Comparison of ENCODE assay signal across 8 mouse cellular contexts in genomic region chr14:27622176-27622922, GRCm38 (mm10). TPM values are rescaled to one million over a fixed set of nuclear protein-coding genes. Genes with fewer than 3 reads are reported as not detected.
DNase-seq lines count a peak whose midpoint lies in the region; ATAC-seq and TF ChIP-seq lines count a peak whose summit lies in the region.

Erc2 (plus strand) TSS chr14:27622428.

- H3K4me3 ChIP-seq in forebrain, postnatal 0 days (ENCODE audit: low read depth, low read length) = peak within 1 kb of the TSS; percentile 74
- H3K4me3 ChIP-seq in lung, adult 2 months (replicated peaks; ENCODE audit: extremely low read depth, low read depth, low read length) = peak within 1 kb of the TSS; percentile 54
- H3K4me3 ChIP-seq in thymus, adult 2 months (ENCODE audit: control insufficient read depth, insufficient read depth, low read length) = no peak within 1 kb of the TSS

- intact Hi-C loops in heart, postnatal 36 days (cut with DNase I) = no loop called here

- peak; percentile 94 for ATAC-seq in forebrain, postnatal 0 days

- no peaks in the 10 kb centered on the region for H3K27me3 ChIP-seq in forebrain, postnatal 0 days (ENCODE audit: insufficient read depth, low read length)
- H3K27me3 ChIP-seq in thymus, adult 2 months (ENCODE audit: control insufficient read depth, insufficient read depth, low read length) = peaks cover 5% of the 10 kb centered on the region

- DNase-seq in Muller cell, postnatal 12 days (ENCODE audit: inconsistent ontology term) = peak; percentile 89
- DNase-seq in cerebellum, adult 18-20 months = peak; percentile 85 to 89
- DNase-seq in forebrain, postnatal 0 days = peak; percentile 90
- DNase-seq in heart, postnatal 36 days = peak; percentile 37 to 51
- DNase-seq in layer of hippocampus, adult 9-11 months = peak; percentile 82
- peak; percentile 56 for DNase-seq in lung, adult 2 months
- DNase-seq in retina, adult 2 months (ENCODE audit: low read depth, low spot score) = peak; percentile 65
- no peak for DNase-seq in thymus, adult 2 months

- peak; percentile 90 for TF ChIP-seq CTCF in forebrain, postnatal 0 days (IDR thresholded peaks at IDR 0.05; ENCODE audit: low read depth)
- no peak for TF ChIP-seq CTCF in lung, adult 2 months (IDR thresholded peaks at IDR 0.05; ENCODE audit: insufficient read depth, low read length)
- TF ChIP-seq CTCF in thymus, adult 2 months (IDR thresholded peaks at IDR 0.05; ENCODE audit: borderline replicate concordance, control insufficient read depth, extremely low read depth, insufficient read depth, low read length, poor library complexity) = no peak

- TF ChIP-seq POLR2A in lung, adult 2 months (IDR thresholded peaks at IDR 0.05; ENCODE audit: borderline replicate concordance, extremely low read depth, low read depth, low read length) = no peak
- TF ChIP-seq POLR2A in thymus, adult 2 months (IDR thresholded peaks at IDR 0.05; ENCODE audit: control insufficient read depth, extremely low read depth, insufficient read depth, low read length, poor library complexity) = no peak

- no peaks in the 10 kb centered on the region for H3K36me3 ChIP-seq in forebrain, postnatal 0 days (ENCODE audit: insufficient read depth)
- H3K36me3 ChIP-seq in thymus, adult 2 months (ENCODE audit: control insufficient read depth, insufficient read depth, low read length) = no peaks in the 10 kb centered on the region

- peaks cover 12% of the 10 kb centered on the region; the same call in 1 of the 2 replicates for H3K4me1 ChIP-seq in forebrain, postnatal 0 days (ENCODE audit: insufficient read depth)
- H3K4me1 ChIP-seq in lung, adult 2 months (ENCODE audit: control insufficient read depth, insufficient read depth, low read length) = no peaks in the 10 kb centered on the region
- H3K4me1 ChIP-seq in thymus, adult 2 months (replicated peaks; ENCODE audit: control insufficient read depth, insufficient read depth, low read length) = no peaks in the 10 kb centered on the region

- H3K4me2 ChIP-seq in forebrain, postnatal 0 days (ENCODE audit: low read depth) = peak within 1 kb of the TSS; percentile 68

- peak within 1 kb of the TSS; percentile 88 for H3K27ac ChIP-seq in forebrain, postnatal 0 days (ENCODE audit: low read depth, low read length)
- H3K27ac ChIP-seq in thymus, adult 2 months (ENCODE audit: control insufficient read depth, insufficient read depth, low read length) = no peak within 1 kb of the TSS

- no peaks in the 10 kb centered on the region for H3K9me3 ChIP-seq in forebrain, postnatal 0 days (ENCODE audit: low read length)

- 4% methylated on average over 72 of the region's 78 CpGs for WGBS in forebrain, postnatal 0 days
- WGBS in lung, adult 2 months = 1% methylated on average over 62 of the region's 78 CpGs
- 2% methylated on average over 73 of the region's 78 CpGs for WGBS in thymus, adult 2 months

- H3K9ac ChIP-seq in forebrain, postnatal 0 days = peak within 1 kb of the TSS; percentile 93

RNA-seq across cellular contexts. Expression of gene Erc2, which starts in this region (rescaled TPM):
- total RNA-seq in forebrain, postnatal 0 days (2014; rRNA removed) = 96.2 and 117 TPM in 2 replicates
- 68.8 and 106 TPM in 2 replicates for polyA plus RNA-seq in forebrain, postnatal 0 days (2015; fragmentation: Nextera tagmentation; extraction: Ambion mirVana)
- under 1 TPM; 0.28 to 0.54 TPM for total RNA-seq in heart, postnatal 36 days (2021)
- polyA plus RNA-seq in lung, adult 2 months (2012; rRNA removed) = 1.00 and 1.3 TPM in 2 replicates
- 0.17 and 0.18 TPM in 2 replicates for polyA plus RNA-seq in thymus, adult 2 months (2012; rRNA removed)

Comparison
In these comparisons a context has a peak if more than half of its experiments do, and no peak if none do; other contexts are left out.
1. RNA of gene Erc2 (total RNA-seq): 96.2 to 117 TPM in forebrain, postnatal 0 days; 0.28 to 0.54 TPM in heart, postnatal 36 days; every median in the first group is over 10 times any median in the second.
2. RNA of gene Erc2 (polyA plus RNA-seq): 68.8 to 106 TPM in forebrain, postnatal 0 days; 1.00 to 1.3 TPM in lung, adult 2 months and 0.17 to 0.18 TPM in thymus, adult 2 months; every median in the first group is over 10 times any median in the second.
3. Peak in DNase-seq in heart, postnatal 36 days; RNA of the gene not detected or under 1 TPM.